Mouse (Mus musculus) embryonic fibroblast, embryonic 13.5 days (primary cell): Measurements from ENCODE around the gene Sos2.

Experiments
- CTCF ChIP-seq: IDR thresholded peaks from 2 replicates; pipeline ENCODE4 v1.5.1; 2011; ENCODE audit warnings: mild to moderate bottlenecking, control low read depth, low read length, moderate library complexity, borderline replicate concordance; ENCODE audit not compliant: insufficient read depth
- POLR2A ChIP-seq: IDR thresholded peaks from 2 replicates; pipeline ENCODE4 v1.6.1; 2011; ENCODE audit warnings: low read depth, mild to moderate bottlenecking, control low read depth, low read length, moderate library complexity

- TF ChIP-seq POLR2A (no peak), CTCF (no peak)
Observed at GRCm38 (mm10) chr12:69688368-69688767, 6.7 kb upstream of the Sos2 start.
